Mouse (Mus musculus): ENCODE data around the gene Zfp442. TPM values are rescaled to one million over a fixed set of nuclear protein-coding genes. Genes with fewer than 3 reads are reported as not detected.
"Not testable (repeated sequence)": the region's sequence is repeated elsewhere in the genome, so short reads cannot be mapped to it uniquely, and the experiment has no call there.

Gene Zfp442
- 1 to 10 TPM; 1.6 to 2.1 TPM for total RNA-seq (2021)
- long read RNA-seq, experiment 1: 0 reads
- long read RNA-seq, experiment 2: 0 reads

DNA sequence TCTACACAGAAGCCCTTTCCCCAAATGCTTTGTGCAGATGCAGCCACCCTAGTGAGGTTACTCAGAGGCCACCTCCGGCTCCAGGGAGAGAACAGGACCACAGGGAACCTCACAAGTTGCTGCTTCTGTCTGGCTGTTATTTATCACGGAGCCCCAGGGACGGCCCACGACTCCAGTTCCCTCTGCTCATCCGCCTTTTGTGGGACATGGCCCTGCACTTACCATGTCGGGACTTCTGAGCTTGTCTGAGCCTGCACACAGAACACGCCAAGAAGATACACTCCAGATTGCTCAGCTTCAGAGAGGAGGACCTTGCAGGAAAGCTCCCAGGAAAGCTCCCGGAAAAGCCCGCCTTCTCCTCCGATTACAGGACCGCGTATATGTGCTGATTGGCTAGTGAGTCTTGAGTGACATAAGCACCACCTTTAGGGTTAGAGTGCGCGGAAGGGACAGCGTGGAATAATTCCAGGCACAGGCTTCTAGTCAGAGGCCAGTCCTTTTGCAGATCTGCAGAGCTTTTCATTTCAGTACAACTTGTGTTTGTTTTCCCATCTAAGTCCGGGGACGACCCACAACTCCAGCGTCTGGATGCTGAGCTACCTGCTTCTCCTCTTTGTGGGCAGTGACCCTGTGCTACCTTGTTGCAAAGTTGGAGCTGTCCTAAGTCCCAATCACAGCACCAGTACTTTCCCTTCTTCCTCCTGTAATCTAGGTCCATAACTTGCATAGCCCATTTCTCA, at the start of gene Zfp442:
Gene Zfp442, minus strand, starts transcription at position 307 of the 740 bp plus-strand sequence.
- peak; percentile 74 for DNase-seq (ENCODE audit: low spot score)

DNA sequence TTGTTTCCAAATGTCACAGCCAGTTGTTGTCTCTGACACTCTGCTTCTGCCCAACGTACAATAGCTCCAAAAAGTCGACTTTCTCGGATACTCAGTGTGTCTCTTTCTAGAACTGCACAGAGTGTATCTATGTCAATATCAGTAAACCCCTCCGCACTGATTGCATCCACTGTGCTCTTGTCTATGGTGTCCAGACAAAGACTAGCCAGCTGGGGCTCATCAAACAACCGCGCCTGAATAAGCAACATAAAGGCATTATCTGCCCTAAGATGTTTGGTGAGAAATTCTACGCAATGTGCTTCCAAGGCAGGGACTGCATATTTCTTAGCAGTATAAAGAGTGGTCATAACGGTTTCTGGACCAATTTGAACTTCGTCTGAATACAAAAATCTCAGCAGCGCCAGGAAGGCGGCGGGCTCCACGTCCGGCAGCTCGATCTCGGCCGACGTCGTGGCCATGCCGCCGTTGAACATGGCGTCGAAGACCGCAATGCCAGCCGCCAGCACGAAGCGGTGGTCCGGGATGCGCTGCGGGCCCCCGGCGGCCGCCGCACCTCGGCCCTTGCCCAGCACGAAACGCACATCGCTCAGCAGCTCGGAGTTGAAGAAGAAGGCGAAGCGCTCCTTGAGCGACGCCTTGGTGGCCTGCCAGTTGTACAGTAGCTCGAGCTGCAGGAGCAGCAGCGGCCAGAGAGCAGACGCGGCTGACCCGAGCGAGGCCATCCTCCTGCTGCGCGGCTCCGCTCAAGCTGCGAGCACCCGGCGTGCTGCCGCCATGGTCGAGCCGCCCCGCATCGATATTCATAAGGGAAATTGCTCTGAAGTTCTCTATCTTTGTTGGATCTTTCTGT, 49.1 kb upstream of the Zfp442 start:
- DNase-seq (ENCODE audit: low spot score): not testable (repeated sequence)

DNA sequence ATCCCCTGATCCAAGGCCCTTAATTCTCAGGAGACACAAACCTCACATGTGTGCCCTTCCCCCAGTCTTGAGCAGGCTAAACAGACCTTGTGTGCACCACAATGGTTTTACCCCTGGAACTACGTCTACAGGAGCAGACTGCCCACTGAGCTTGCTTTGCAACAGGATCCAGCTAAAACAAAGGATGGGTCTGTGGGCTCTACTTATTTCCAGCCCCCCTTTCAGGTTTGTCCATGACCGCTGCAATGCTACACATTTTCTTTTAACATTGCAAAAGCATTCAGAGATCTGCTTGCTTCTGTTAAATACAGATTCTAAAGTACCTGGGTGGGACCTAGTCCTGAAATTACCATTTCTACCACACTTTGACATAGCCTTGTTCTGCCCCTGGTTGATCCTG, 41.7 kb upstream of the Zfp442 start:
- DNase-seq (ENCODE audit: low spot score): no peak

- DNase-seq (ENCODE audit: low spot score): peak; percentile 0
Measured at GRCm38 (mm10) chr2:150484939-150485778, 33.9 kb upstream of the Zfp442 start, which contains the start of gene Zfp345. Gene Zfp345 (minus strand): TSS chr2:150485091.

DNA sequence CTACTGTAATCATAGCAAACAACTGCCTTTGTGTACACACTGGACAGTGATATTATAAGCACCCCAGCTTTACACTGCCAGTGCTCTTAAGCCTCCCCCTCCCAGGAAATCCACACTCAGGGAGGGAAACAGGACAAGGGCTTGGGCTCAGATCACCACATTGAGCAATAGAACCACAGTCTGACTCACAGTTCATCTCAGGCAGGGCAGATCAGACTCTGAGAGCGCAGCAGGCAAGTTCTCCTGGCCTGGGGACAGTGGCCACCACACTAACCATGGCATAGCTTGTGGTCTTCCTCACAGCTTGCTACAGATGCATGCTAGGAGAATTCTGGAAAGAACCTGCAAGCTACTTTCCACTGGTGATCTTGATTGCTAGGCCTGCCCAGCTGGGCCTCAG, 12.2 kb downstream of the Zfp442 start:
- not testable (repeated sequence) for DNase-seq (ENCODE audit: low spot score)

- not testable (repeated sequence) for DNase-seq (ENCODE audit: low spot score)
Measured at GRCm38 (mm10) chr2:150412146-150412545, 39.1 kb downstream of the Zfp442 start.

GRCm38 (mm10) chr2:150390198-150390597, 61.1 kb downstream of the Zfp442 start:
- DNase-seq (ENCODE audit: low spot score): no peak

DNA sequence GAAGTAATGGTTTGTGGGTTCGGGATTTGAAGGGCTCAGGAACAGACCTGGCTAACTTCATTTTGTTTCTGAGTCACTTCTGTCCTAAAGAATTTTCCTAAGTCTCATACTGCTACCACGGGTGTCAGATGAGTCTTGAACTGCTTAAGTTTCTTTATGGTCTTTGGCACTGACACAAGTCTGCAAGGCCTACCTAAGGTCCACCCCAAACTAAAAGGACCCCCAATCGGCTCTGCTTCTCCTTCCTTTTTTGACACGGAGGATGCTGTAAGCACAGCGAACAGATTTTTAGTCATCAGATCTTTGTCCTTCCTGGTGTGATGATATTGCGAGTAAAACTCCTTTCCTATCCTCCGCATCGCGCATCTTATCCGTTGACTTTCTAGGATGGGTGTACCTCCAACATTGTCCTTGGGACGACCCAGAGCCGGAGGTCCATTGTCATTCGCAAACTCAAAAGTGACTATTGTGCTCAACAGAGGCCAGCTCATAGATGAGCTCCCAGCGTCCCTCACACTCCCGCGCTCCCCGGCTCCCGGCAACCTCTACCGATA, 65.7 kb downstream of the Zfp442 start:
- not testable (repeated sequence) for DNase-seq (ENCODE audit: low spot score)

DNA sequence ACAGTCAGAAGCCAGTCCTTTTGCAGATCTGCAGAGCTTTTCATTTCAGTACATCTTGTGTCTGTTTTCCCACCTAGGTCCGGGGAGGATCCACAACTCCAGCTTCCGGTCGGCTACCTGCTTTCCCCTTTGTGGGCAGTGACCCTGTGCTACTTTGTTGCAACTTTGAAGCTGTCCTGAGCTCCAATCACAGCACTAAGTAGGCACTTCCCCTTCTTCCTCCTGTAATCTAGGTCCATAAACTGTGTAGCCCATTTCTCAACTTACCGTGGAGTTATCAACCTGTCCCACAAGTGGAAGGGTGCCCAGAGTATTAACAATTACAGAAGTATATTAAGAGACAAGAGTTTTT, 88.4 kb downstream of the Zfp442 start:
- no peak for DNase-seq (ENCODE audit: low spot score)

GRCm38 (mm10) chr2:150362113-150362877, 89.0 kb downstream of the Zfp442 start, which contains the start of gene 3300002I08Rik:
Gene 3300002I08Rik (minus strand): TSS chr2:150362765.
- DNase-seq (ENCODE audit: low spot score): peak; percentile 92

Other genes with a start within 250 kb of the Zfp442 start
- 1 to 10 TPM; 1.5 to 2.1 TPM for gene Zfp937, start 233.4 kb downstream of the Zfp442 start, total RNA-seq (2021)
- 1 to 10 TPM; 1.9 to 2.4 TPM for gene Gm21994, start 195.9 kb downstream of the Zfp442 start, total RNA-seq (2021)
- gene Gm14124, start 194.0 kb downstream of the Zfp442 start, total RNA-seq (2021): not detected
- gene Gm10130, start 127.8 kb downstream of the Zfp442 start, total RNA-seq (2021): 1 to 10 TPM in 1 of 2 experiments, not detected in 1; 2.1 TPM
- under 1 TPM; 0.55 to 0.95 TPM for gene 3300002I08Rik, start 88.7 kb downstream of the Zfp442 start, total RNA-seq (2021)
- not detected for gene Zfp345, start 33.6 kb upstream of the Zfp442 start, total RNA-seq (2021)
- not detected for gene Cst7, start 118.9 kb upstream of the Zfp442 start, total RNA-seq (2021)
- 10 to 100 TPM; 19.3 to 20.4 TPM for gene Apmap, start 157.1 kb upstream of the Zfp442 start, total RNA-seq (2021)
- 10 to 100 TPM; 19.9 to 26.2 TPM for gene Acss1, start 217.0 kb upstream of the Zfp442 start, total RNA-seq (2021)
- gene Vsx1, start 237.9 kb upstream of the Zfp442 start, total RNA-seq (2021): not detected

All from gastrocnemius, adult 18-20 months (tissue).